Mouse (Mus musculus) thymus, postnatal 10 days (tissue): ENCODE results near the gene Ubr4.

Source experiments
- DNase-seq, 2 experiments: peaks; one replicate each; pipeline ENCODE4 v3.0.0; 2021; ENCODE audit warnings: low spot score in 2 of 2

The Ubr4 gene

GRCm38 (mm10) chr4:139430891-139431290, 78.5 kb downstream of the Ubr4 start:
- DNase-seq: no peak

DNA sequence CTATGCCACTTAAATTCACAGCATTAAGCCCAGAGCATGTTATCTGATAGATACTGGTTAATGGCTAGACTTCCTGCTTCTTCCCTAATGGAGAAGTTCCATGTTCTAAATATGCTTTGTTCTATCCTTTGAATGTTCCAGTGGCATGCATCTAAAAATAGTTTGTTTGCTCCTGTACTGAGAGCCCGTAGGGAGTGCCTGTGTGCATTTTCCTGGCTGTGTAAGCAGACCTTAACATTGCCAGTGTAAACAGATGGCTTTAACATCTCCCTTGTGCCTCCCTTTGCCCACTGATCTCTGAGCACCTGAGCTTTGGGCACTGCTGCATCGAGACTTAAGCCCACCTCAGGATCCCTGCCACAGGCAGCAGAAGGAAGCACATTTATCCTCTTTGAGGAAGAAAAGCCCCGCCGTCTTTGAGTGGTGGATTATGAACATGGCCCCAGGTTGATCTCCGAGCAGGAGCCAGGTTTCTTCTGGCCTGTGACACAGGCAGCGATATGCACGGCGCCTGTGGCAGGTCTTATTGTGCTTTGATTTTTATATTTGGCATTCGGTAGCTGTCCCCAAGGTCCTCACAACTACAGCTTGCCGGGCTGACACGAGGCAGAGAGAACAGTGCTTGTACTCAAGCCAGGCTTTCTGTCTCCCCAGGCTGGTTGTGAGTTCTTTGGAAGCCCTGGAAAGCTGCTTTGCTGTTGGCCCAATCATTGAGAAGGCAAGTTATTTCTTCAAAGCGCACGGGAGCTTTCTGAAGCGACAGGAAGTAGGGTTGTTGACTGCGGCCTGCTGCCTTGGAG, 80.8 kb downstream of the Ubr4 start:
- DNase-seq: no peak

DNA sequence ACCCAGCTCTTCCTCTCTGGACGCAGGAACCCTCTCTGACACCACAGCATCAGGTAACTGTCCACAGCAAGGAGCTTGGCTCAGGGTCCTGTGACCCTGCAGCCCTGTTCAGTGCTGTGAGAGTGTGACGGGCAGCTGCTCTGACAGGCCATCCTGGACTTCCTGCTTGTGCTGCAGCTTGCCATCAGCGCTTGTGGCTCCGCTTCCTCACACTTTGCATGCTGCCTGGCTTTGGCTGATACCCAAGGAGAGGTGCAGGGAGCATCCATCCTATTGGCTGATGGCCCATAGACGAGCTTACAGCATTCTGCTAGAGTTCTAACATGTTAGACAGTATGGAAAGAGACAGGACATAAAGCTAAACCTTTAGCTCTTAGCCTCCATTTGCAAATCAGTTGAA, 88.8 kb downstream of the Ubr4 start:
- no peak for DNase-seq

DNA sequence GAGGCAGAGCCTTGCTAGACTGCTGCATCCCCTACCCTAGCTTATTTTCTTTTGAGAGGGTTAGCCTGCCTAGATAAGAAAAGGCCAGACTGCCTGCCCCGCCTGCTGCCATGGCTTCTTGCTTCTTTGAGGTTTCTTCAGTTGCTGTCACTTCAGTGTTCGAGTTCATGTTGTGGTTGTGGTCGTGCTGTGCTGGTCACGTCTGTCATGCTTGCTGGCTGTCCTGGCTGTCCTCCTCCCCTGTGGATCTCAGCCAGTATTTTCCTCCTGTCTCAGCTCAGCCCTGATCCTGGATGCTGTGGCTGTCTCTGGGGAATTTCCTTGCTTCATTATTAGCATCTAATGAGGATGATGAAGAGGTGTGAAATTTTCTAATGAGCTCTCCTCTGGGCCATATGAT, 89.4 kb downstream of the Ubr4 start:
- no peak for DNase-seq

- DNase-seq: no peak
Observed at GRCm38 (mm10) chr4:139442391-139443355, 90.3 kb downstream of the Ubr4 start.

- DNase-seq: no peak
Observed at GRCm38 (mm10) chr4:139444315-139444714, 91.9 kb downstream of the Ubr4 start.

DNA sequence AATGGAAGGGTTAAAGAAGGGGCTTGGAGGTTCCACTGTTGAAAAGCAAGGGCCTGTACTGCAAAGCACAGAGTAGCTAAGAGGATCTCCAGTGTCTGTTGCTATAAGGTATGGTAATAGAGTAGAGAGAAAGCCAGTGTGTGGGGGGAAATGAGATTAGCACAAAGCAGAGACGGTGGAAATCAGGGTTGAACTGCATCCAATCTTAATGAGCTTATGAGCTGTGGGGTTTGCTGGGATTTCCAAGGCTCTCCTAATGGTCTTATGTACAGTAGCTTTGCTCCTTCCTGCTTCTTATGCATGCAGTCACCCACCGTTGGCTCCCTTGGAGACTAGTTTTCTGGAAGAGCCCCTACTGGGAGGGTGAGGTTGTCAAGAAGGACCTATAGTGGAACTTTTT, 93.8 kb downstream of the Ubr4 start:
- DNase-seq: no peak

- DNase-seq: no peak
Observed at GRCm38 (mm10) chr4:139446731-139447675, 94.6 kb downstream of the Ubr4 start.

GRCm38 (mm10) chr4:139452944-139453700, 100.7 kb downstream of the Ubr4 start:
- DNase-seq: no peak

DNA sequence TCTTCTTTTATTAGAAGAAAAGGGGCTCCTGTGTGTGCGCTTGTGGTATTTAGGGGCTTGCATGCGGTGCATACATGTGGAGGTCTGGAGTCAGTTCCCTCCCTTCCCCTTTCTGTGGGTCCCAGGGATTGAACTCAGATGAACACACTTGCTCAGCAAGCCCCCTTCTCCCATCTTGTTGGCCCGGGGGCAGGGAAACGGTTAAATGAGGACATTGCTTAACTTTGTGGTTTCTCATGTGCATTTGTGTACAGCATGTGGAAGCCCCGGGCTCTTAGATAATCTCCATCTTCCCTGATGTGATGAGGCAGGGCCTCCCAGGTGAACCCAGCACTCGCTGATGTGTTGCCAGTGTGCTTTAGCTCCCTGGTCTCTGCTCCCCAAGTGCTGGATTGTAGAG, 101.9 kb downstream of the Ubr4 start:
- no peak for DNase-seq

DNA sequence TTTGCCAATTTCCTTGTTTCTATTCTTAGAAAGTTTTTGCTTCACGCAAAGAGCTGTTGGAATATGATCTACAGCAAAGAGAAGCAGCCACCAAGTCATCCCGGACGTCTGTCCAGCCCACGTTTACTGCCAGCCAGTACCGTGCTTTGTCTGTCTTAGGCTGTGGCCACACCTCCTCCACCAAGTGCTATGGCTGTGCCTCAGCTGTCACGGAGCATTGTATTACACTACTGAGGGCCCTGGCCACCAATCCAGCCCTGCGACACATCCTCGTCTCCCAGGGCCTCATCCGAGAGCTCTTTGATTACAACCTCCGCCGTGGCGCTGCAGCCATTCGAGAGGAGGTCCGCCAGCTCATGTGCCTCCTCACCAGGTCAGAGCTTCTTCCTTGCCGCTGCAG, 107.6 kb downstream of the Ubr4 start:
- DNase-seq: no peak

GRCm38 (mm10) chr4:139464163-139464562, 111.8 kb downstream of the Ubr4 start:
- no peak for DNase-seq

DNA sequence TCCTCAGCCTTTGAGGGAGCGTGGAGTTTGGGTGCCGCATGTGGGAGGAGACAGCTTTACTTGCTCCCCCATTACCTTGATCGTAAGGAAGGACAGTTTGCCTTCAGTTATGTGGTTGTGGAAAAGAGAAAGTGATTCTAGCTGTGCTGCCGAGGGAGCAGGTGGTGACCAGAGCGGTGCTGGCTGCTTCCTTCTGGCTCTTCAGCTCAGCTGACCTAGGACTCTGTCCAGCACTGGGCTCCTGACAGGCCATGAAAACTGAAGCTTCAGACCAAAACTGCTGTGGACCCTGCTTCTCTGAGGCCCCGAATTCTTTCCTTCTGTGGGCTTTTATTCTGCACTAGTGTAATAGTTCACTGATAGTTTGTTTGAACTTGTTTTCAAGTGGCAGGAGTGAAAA, 114.1 kb downstream of the Ubr4 start:
- no peak for DNase-seq

DNA sequence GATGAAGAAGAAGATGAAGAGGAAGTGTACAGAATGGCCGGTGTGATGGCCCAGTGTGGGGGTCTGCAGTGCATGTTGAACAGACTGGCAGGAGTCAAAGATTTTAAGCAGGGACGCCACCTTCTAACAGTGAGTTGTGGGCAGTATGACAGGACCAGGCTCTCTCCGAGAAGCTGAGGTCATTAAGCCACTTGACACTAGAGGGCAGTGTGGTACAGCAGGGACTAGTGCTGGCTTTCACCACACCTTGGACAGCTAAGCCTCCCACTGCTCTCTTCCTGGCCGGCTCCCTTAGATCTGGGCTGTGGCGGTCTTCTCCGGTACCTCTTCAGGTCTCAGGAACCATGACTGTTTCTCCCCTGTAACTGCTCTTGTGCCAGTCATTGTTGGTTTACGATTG, 117.8 kb downstream of the Ubr4 start:
- DNase-seq: peak; percentile 35 to 75

- DNase-seq: no peak
Observed at GRCm38 (mm10) chr4:139476663-139477625, 124.5 kb downstream of the Ubr4 start.

DNA sequence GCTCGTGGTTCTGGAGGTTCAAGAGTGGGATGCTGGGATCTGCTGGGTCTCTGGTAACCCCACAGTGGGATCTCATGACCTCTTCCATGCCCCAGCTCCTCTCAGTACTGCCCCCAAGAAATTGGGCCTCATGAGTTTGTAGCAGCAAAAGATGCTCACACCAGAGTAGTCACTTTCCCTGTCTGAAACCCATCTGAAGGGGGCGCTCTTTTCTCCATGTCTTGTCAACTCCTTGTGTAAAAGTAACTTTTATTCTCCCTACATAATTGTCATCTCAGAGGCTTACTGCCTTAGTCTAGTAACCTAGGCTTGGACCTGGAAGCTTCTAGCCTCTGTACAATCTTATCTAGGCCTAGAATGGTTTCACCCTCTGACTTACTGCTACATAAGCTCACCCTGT, 125.6 kb downstream of the Ubr4 start:
- DNase-seq: no peak

- no peak for DNase-seq
Observed at GRCm38 (mm10) chr4:139479176-139479575, 126.8 kb downstream of the Ubr4 start.

GRCm38 (mm10) chr4:139481400-139481799, 129.0 kb downstream of the Ubr4 start:
- no peak for DNase-seq

GRCm38 (mm10) chr4:139483461-139484105, 131.2 kb downstream of the Ubr4 start:
- DNase-seq: no peak
